Mouse (Mus musculus) embryonic facial prominence, embryonic 14.5 days (tissue): ENCODE measurements around the gene Tmem243. TPM values are rescaled to one million over a fixed set of nuclear protein-coding genes. Genes with fewer than 3 reads are reported as not detected.
A peak's percentile ranks its signal among the peaks of the same experiment; 100 is the strongest.
"Not testable (repeated sequence)": the region's sequence is repeated elsewhere in the genome, so short reads cannot be mapped to it uniquely, and the experiment has no call there.

Experiments used
- ATAC-seq: fragments of 200-750 bp; cut with Nextera tagmentation; 2 replicates; pipeline ENCODE4 v1.8.0; 2017; ENCODE audit warnings: low read depth, moderate number of reproducible peaks, moderate TSS enrichment
- DNase-seq: peaks from one replicate; pipeline ENCODE4 v3.0.0-alpha.2; 2015; ENCODE audit warnings: low spot score
- H3K27ac ChIP-seq: fragments of 300-500 bp; sonication (generic); replicated peaks from 2 replicates; pipeline ENCODE4 v1.5.1; 2014; ENCODE audit warnings: low read depth, mild to moderate bottlenecking, low read length, moderate library complexity
- H3K27me3 ChIP-seq: fragments of 300-500 bp; sonication (generic); replicated peaks from 2 replicates; pipeline ENCODE4 v1.6.1; 2014; ENCODE audit warnings: low read length; ENCODE audit not compliant: control insufficient read depth, insufficient read depth
- H3K36me3 ChIP-seq: fragments of 300-500 bp; sonication (generic); 2 replicates; pipeline ENCODE4 v1.6.1; 2014; ENCODE audit warnings: low read length, mixed read lengths; ENCODE audit not compliant: control insufficient read depth, insufficient read depth
- H3K4me1 ChIP-seq: fragments of 300-500 bp; sonication (generic); 2 replicates; pipeline ENCODE4 v1.6.1; 2014; ENCODE audit warnings: antibody characterized with exemption, low read length; ENCODE audit not compliant: control insufficient read depth, insufficient read depth
- H3K4me2 ChIP-seq: fragments of 300-500 bp; sonication (generic); 2 replicates; pipeline ENCODE4 v1.6.1; 2014; ENCODE audit warnings: low read depth, mild to moderate bottlenecking, low read length, moderate library complexity, mixed read lengths
- H3K4me3 ChIP-seq: fragments of 300-500 bp; sonication (generic); 2 replicates; pipeline ENCODE4 v1.5.1; 2014; ENCODE audit warnings: low read depth, mild to moderate bottlenecking, low read length
- H3K9ac ChIP-seq: fragments of 300-500 bp; sonication (generic); 2 replicates; pipeline ENCODE4 v1.6.1; 2014; ENCODE audit warnings: low read depth, mild to moderate bottlenecking, low read length, moderate library complexity, mixed read lengths
- H3K9me3 ChIP-seq: fragments of 300-500 bp; sonication (generic); 2 replicates; pipeline ENCODE4 v1.6.1; 2016; ENCODE audit warnings: low read length; ENCODE audit not compliant: control insufficient read depth
- WGBS: fragments of 180-500 bp; shearing (Covaris S2); extraction: QIAGEN DNeasy Blood & Tissue Kit; methylation state at CpG from one replicate; pipeline ENCODE4 v1.1.7; 2014; 5-methylcytosine and 5-hydroxymethylcytosine counted together
- polyA plus RNA-seq: library from polyadenylated mRNA; unstranded; fragments of >200 nt; fragmentation: Nextera tagmentation; extraction: Ambion mirVana; gene quantifications from 2 replicates; pipeline ENCODE4 v1.2.1, GENCODE M21; 2014

Gene Tmem243
- polyA plus RNA-seq, 1 experiment from 2014 or later: 12.9 TPM

DNA sequence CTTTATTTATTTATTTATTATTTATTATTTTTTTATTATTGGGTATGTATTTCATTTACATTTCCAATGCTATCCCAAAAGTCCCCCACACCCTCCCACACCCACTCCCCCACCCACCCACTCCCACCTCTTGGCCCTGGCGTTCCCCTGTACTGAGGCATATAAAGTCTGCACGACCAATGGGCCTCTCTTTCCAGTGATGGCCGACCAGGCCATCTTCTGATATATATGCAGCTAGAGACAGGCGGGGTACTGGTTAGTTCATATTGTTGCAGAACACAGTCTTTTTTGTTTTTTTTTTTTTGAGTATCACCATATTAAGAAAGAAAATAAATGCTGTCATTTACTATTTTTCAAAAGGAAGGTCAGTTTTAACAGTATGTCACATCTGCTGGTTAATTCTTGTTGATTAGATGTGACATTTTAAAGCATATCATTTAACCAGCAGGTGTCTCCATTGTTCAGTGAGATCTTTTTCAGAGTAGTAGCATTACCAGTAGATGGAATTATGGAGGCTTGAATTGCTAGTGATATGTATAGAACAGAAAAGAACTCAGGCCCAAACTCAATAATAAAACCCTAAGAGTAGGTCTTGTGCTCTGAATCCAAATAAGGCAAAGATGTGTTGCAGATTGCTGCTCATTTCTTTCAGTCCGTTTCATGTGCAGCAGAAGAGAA, 69.0 kb downstream of the Tmem243 start:
- not testable (repeated sequence) for H3K4me2 ChIP-seq, H3K9me3 ChIP-seq, ATAC-seq, H3K4me3 ChIP-seq, H3K27ac ChIP-seq, H3K9ac ChIP-seq, H3K36me3 ChIP-seq, H3K27me3 ChIP-seq, H3K4me1 ChIP-seq
- DNase-seq: peak; percentile 36
- WGBS: 82% methylated on average over 4 of the region's 5 CpGs

DNA sequence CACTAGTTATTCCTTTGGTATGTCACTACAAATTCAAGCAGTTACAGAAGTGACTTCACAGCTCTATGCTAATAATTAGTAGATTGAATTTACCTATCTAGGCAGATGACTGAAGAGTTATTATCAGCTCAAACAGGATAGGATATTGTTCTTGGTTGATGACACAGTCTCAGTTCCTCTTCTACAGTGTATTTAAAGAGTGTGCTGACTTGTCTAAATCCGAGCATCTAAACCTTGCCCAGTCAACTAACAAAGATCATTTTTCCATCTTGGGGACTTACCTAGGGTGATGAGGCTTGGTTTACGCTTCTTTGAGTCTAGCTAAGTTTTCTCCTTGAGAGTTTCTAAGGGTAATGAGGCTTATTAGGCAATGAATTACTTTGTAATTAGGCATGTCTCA, 72.8 kb downstream of the Tmem243 start:
- WGBS: 72% methylated on average over 2 of the region's 2 CpGs
- no peak for ATAC-seq
- no peak overlapping the region for H3K9ac ChIP-seq

DNA sequence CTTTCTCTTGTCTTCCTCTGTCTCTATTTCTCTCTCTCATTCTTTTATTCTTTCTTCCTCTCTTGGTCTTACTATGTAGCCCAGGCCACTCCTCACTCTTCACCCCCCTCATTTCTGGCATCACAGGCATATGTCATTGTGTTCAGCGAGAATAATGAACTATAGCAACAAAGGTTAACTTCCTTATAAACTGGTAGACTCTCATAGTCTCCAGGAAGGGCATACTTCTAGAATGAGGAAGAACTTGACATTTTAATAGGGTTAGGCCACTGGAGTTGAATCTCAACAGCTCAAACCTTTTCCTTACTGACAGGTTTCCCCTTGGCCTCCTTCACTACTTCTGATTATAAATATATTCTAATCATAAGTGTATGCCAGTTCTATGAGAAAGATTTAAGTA, 86.0 kb downstream of the Tmem243 start:
- H3K9ac ChIP-seq: no peak overlapping the region
- whole genome bisulfite sequencing: 69% methylated on average over 1 of the region's 1 CpGs
- H3K9me3 ChIP-seq: no peaks in the 10 kb centered on the region
- H3K36me3 ChIP-seq: no peaks in the 10 kb centered on the region
- H3K4me2 ChIP-seq: no peak overlapping the region
- no peak for DNase-seq
- no peaks in the 10 kb centered on the region for H3K4me1 ChIP-seq
- ATAC-seq: no peak
- H3K27ac ChIP-seq: no peak overlapping the region
- H3K27me3 ChIP-seq: no peaks in the 10 kb centered on the region
- no peak overlapping the region for H3K4me3 ChIP-seq

More for the DNA sequence above, 72.8 kb downstream of the Tmem243 start:
- no peak for DNase-seq
- H3K4me2 ChIP-seq: no peak overlapping the region
- no peak overlapping the region for H3K27ac ChIP-seq
- no peaks in the 10 kb centered on the region for H3K9me3 ChIP-seq
- no peaks in the 10 kb centered on the region for H3K4me1 ChIP-seq
- H3K36me3 ChIP-seq: no peaks in the 10 kb centered on the region
- no peak overlapping the region for H3K4me3 ChIP-seq
- H3K27me3 ChIP-seq: no peaks in the 10 kb centered on the region

Other genes with a start within 250 kb of the Tmem243 start
- 0.47 and 0.60 TPM in 2 replicates for gene Abcb4, start 207.0 kb upstream of the Tmem243 start, polyA plus RNA-seq
- 37.0 and 37.6 TPM in 2 replicates for gene Crot, start 103.3 kb upstream of the Tmem243 start, polyA plus RNA-seq
- 50.0 and 53.8 TPM in 2 replicates for gene Dmtf1, start 61.1 kb downstream of the Tmem243 start, polyA plus RNA-seq
- gene 9330182L06Rik, start 165.4 kb downstream of the Tmem243 start, polyA plus RNA-seq: 5.3 and 5.6 TPM in 2 replicates